Mouse (Mus musculus) small intestine, adult 2 months (tissue): ENCODE results near the gene Cd101.

Experiments used
- CTCF ChIP-seq: fragments of 200-500 bp; IDR thresholded peaks from 2 replicates; pipeline ENCODE4 v1.5.1; 2012; ENCODE audit warnings: low read depth, mild to moderate bottlenecking, control low read depth, inconsistent platforms, low read length, moderate library complexity, mixed read lengths; ENCODE audit not compliant: insufficient replicate concordance, insufficient read length; ENCODE audit errors: extremely low read depth
- POLR2A ChIP-seq: fragments of 200-500 bp; IDR thresholded peaks from 2 replicates; pipeline ENCODE4 v1.6.1; 2012; ENCODE audit warnings: low read depth, mild to moderate bottlenecking, control low read depth, inconsistent platforms, low read length, moderate library complexity

DNA sequence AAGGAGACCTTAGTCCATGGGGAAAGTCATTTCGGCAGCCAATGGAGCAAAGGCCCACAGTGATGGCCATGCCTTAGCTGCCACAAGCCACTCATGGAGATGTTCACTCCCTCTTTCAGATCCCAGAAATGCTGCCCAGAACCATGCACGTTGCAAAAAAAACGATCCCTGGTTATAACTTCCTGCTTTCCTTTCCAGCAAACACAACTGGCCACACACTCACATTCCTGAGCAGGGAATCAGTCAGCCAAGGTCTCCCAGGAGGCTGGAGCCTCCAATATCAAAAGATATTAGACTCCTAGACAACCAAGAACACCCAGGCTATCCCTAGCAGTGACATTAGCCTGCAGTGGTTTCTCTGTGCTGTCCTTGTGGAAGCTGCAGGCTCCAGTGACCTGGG is 46.5 kb upstream of the Cd101 start:
- no peak for TF ChIP-seq POLR2A
- no peak for TF ChIP-seq CTCF
